Mouse (Mus musculus) stomach, embryonic 16.5 days (tissue): ENCODE results near the gene Ppfia2. TPM values are rescaled to one million over a fixed set of nuclear protein-coding genes. Genes with fewer than 3 reads are reported as not detected.

ENCODE experiments used
- ATAC-seq: fragments of 200-750 bp; cut with Nextera tagmentation; 2 replicates; pipeline ENCODE4 v1.8.0; 2017; ENCODE audit warnings: moderate number of reproducible peaks, moderate TSS enrichment; ENCODE audit not compliant: insufficient read depth, low FRiP score
- H3K27ac ChIP-seq: fragments of 300-500 bp; sonication (generic); 2 replicates; pipeline ENCODE4 v1.5.1; 2014; ENCODE audit warnings: low read length
- H3K27me3 ChIP-seq: fragments of 300-500 bp; sonication (generic); 2 replicates; pipeline ENCODE4 v1.6.1; 2014; ENCODE audit warnings: low read length, control low read depth, mixed read lengths; ENCODE audit not compliant: control insufficient read depth, insufficient read depth
- H3K36me3 ChIP-seq: fragments of 300-500 bp; sonication (generic); 2 replicates; pipeline ENCODE4 v1.6.1; 2014; ENCODE audit warnings: low read length; ENCODE audit not compliant: control insufficient read depth, insufficient read depth
- H3K4me1 ChIP-seq: fragments of 300-500 bp; sonication (generic); 2 replicates; pipeline ENCODE4 v1.6.1; 2014; ENCODE audit warnings: low read length, control low read depth, mixed read lengths; ENCODE audit not compliant: control insufficient read depth, insufficient read depth
- H3K4me2 ChIP-seq: fragments of 300-500 bp; sonication (generic); 2 replicates; pipeline ENCODE4 v1.6.1; 2014; ENCODE audit warnings: low read depth, low read length, mixed read lengths
- H3K4me3 ChIP-seq: fragments of 300-500 bp; sonication (generic); replicated peaks from 2 replicates; pipeline ENCODE4 v1.5.1; 2014; ENCODE audit warnings: mild to moderate bottlenecking, low read length
- H3K9ac ChIP-seq: fragments of 300-500 bp; sonication (generic); 2 replicates; pipeline ENCODE4 v1.6.1; 2014; ENCODE audit warnings: low read length
- H3K9me3 ChIP-seq: fragments of 300-500 bp; sonication (generic); replicated peaks from 2 replicates; pipeline ENCODE4 v1.6.1; 2016; ENCODE audit warnings: low read length, control low read depth; ENCODE audit not compliant: control insufficient read depth
- WGBS: fragments of 180-500 bp; shearing (Covaris S2); extraction: QIAGEN DNeasy Blood & Tissue Kit; methylation state at CpG from one replicate; pipeline ENCODE4 v1.1.7; 2014; 5-methylcytosine and 5-hydroxymethylcytosine counted together
- polyA plus RNA-seq: library from polyadenylated mRNA; unstranded; fragments of >200 nt; fragmentation: Nextera tagmentation; extraction: Ambion mirVana; gene quantifications from 2 replicates; pipeline ENCODE4 v1.2.1, GENCODE M21; 2015

Ppfia2 gene
- polyA plus RNA-seq, 1 experiment from 2014 or later: 0.89 TPM

DNA sequence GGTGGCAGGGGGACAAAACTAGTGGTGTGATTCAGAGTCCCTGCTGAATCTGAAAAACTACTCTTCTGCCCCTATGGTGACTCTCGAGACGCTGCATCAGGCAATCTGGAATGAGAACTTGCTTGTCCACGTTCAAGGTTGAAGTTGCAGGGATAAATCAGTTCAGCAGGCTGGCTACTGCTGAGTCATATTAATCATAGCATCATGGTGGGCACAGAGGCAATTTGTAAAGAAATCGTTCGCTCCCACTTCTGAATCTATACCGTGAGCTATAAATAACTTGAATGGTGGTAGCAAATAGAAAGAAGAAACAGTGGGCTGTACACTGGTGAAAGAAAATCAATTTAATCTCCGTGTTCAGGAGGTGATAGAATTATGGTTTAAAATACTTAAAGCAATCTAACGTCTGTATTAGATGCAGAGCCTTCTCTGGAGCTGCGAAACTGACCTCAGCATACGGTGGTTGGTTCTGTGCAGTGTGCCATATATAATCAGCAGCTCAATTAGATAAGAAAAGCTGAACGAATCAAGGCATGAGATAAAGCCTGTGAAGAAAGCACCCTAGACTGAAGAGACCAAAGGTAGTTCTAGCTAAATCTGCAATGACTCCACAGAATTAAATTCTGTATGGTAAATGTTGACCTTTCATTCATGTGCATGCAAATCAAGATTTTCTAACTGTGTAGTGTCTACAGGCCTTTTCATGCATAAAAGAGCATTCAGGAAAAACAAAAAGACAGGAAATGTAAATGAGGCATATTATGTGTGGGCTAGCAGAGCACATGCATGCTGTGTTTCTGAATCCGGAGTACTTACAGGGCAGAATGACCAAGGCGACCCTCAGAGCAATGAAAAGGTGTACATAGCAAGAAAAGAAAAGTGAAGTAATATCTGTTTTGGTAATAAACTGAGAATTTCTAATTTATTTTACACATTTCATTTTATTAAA lies 505.3 kb downstream of the Ppfia2 start:
- no peak overlapping the region for H3K27ac ChIP-seq
- no peak for ATAC-seq
- no peaks in the 10 kb centered on the region for H3K36me3 ChIP-seq
- H3K4me1 ChIP-seq: no peaks in the 10 kb centered on the region
- H3K27me3 ChIP-seq: no peaks in the 10 kb centered on the region
- no peaks in the 10 kb centered on the region for H3K9me3 ChIP-seq
- no peak overlapping the region for H3K4me2 ChIP-seq
- WGBS: 64% methylated on average over 13 of the region's 13 CpGs
- no peak overlapping the region for H3K4me3 ChIP-seq
- H3K9ac ChIP-seq: no peak overlapping the region
